In genomic region chr10:13966830-13967450, GRCm38 (mm10) we compare ENCODE assay signal across 9 mouse cellular contexts. TPM values are rescaled to one million over a fixed set of nuclear protein-coding genes. Genes with fewer than 3 reads are reported as not detected.
DNase-seq lines count a peak whose midpoint lies in the region; ATAC-seq lines count a peak whose summit lies in the region.
"Had no signal": no experiment of that assay in that cellular context is flagged by ENCODE, and none has a peak within 500 bp of the region (broad histone marks: within the 10 kb centered on the region; RNA-seq: fewer than 3 reads in every experiment).

No protein-coding gene starts in this region.

- intact Hi-C loops in left cerebral cortex, postnatal 4 days (cut with DNase I): loop anchor here (5.0 to 10.0 kb wide), 5 partner anchors 232 to 425 kb away; no protein-coding TSS in a partner anchor

- peak overlapping the region; percentile 97 for H3K27ac ChIP-seq in intestine, embryonic 16.5 days (ENCODE audit: low read length)
- peak overlapping the region; percentile 99 for H3K27ac ChIP-seq in midbrain, embryonic 13.5 days

- no peaks in the 10 kb centered on the region for H3K36me3 ChIP-seq in erythroblast, embryonic 14.5 days (ENCODE audit: control insufficient read depth)
- H3K36me3 ChIP-seq in intestine, embryonic 16.5 days (ENCODE audit: control insufficient read depth, insufficient read depth, low read length): no peaks in the 10 kb centered on the region
- no peaks in the 10 kb centered on the region for H3K36me3 ChIP-seq in midbrain, embryonic 13.5 days

- peak overlapping the region; percentile 83 for H3K9ac ChIP-seq in intestine, embryonic 16.5 days (ENCODE audit: low read depth, low read length)
- peak overlapping the region; percentile 93 for H3K9ac ChIP-seq in midbrain, embryonic 13.5 days (replicated peaks)

- WGBS in intestine, embryonic 16.5 days: 1% methylated on average over 54 of the region's 66 CpGs
- WGBS in midbrain, embryonic 13.5 days: under 1% methylated on average over 37 of the region's 66 CpGs

- H3K4me1 ChIP-seq in erythroblast, embryonic 14.5 days (ENCODE audit: control insufficient read depth): peaks cover 7% of the 10 kb centered on the region
- peaks cover 8% of the 10 kb centered on the region for H3K4me1 ChIP-seq in intestine, embryonic 16.5 days (ENCODE audit: control insufficient read depth, insufficient read depth, low read length)
- peaks cover 15% of the 10 kb centered on the region; the same call in 1 of the 2 replicates for H3K4me1 ChIP-seq in midbrain, embryonic 13.5 days (replicated peaks)

- H3K27me3 ChIP-seq in erythroblast, embryonic 14.5 days (ENCODE audit: control insufficient read depth): peaks cover 81% of the 10 kb centered on the region
- no peaks in the 10 kb centered on the region for H3K27me3 ChIP-seq in intestine, embryonic 16.5 days (replicated peaks; ENCODE audit: control insufficient read depth, insufficient read depth, low read length)
- peaks cover 14% of the 10 kb centered on the region for H3K27me3 ChIP-seq in midbrain, embryonic 13.5 days

- H3K4me2 ChIP-seq in intestine, embryonic 16.5 days (ENCODE audit: low read depth, low read length): peak overlapping the region; percentile 83
- peak overlapping the region; percentile 96 for H3K4me2 ChIP-seq in midbrain, embryonic 13.5 days (replicated peaks)

- no peaks in the 10 kb centered on the region; the same call in 1 of the 2 replicates for H3K9me3 ChIP-seq in erythroblast, embryonic 14.5 days (ENCODE audit: control insufficient read depth, low read length)
- H3K9me3 ChIP-seq in intestine, embryonic 16.5 days (ENCODE audit: control insufficient read depth, low read length): no peaks in the 10 kb centered on the region
- H3K9me3 ChIP-seq in midbrain, embryonic 13.5 days: no peaks in the 10 kb centered on the region

- peak overlapping the region; percentile 52 for H3K4me3 ChIP-seq in erythroblast, embryonic 14.5 days (replicated peaks)
- H3K4me3 ChIP-seq in intestine, embryonic 16.5 days (ENCODE audit: low read length): peak overlapping the region; percentile 84
- peak overlapping the region; percentile 84 for H3K4me3 ChIP-seq in midbrain, embryonic 13.5 days (replicated peaks)

- peak; percentile 40 to 66 for DNase-seq in cerebellum, postnatal 4 days (ENCODE audit: low spot score in 2 of 2)
- DNase-seq in gastrocnemius, postnatal 4 days (ENCODE audit: low spot score in 2 of 2): peak; percentile 53 to 74
- peak; percentile 76 for DNase-seq in left cerebral cortex, postnatal 4 days
- DNase-seq in spleen, postnatal 4 days (ENCODE audit: low spot score in 2 of 2): peak; percentile 50 to 72

- ATAC-seq in erythroblast, adult 5-6 weeks (replicated peaks; ENCODE audit: low FRiP score, poor library complexity, severe bottlenecking): no peak
- peak; percentile 43 for ATAC-seq in intestine, embryonic 16.5 days
- ATAC-seq in midbrain, embryonic 13.5 days: peak; percentile 59

RNA-seq across cellular contexts. Expression of gene Hivep2, which starts 1.1 kb away (rescaled TPM):
- under 0.01 TPM in 1 of 2 replicates, not detected in the other for polyA plus RNA-seq in erythroblast, embryonic 14.5 days (2012)
- 0.21 TPM in 1 of 2 replicates, not detected in the other for total RNA-seq in erythroblast, adult 5-6 weeks (2015; ENCODE audit: low replicate concordance)
- total RNA-seq in erythroblast, adult 5-6 weeks (2017; ENCODE audit: low replicate concordance): 0.51 and 0.56 TPM in 2 replicates
- 10 to 100 TPM; 58.4 to 64.3 TPM for total RNA-seq in gastrocnemius, postnatal 4 days (2021)
- 3.4 and 3.6 TPM in 2 replicates for polyA plus RNA-seq in intestine, embryonic 16.5 days (2015; fragmentation: Nextera tagmentation; extraction: Ambion mirVana)
- 100 to 1,000 TPM; 193 to 194 TPM for total RNA-seq in left cerebral cortex, postnatal 4 days (2021)
- polyA plus RNA-seq in midbrain, embryonic 13.5 days (2015; fragmentation: Nextera tagmentation; extraction: Ambion mirVana): 6.3 TPM in 2 replicates
- total RNA-seq: MEL had no signal

Comparison
In these comparisons a context has a peak if more than half of its experiments do, and no peak if none do; other contexts are left out.
1. RNA of gene Hivep2, which starts 1.1 kb away (total RNA-seq): 193 to 194 TPM in left cerebral cortex, postnatal 4 days and 58.4 to 64.3 TPM in gastrocnemius, postnatal 4 days; 0.21 to 0.56 TPM in erythroblast, adult 5-6 weeks; every median in the first group is over 10 times any median in the second.
2. Peak in every context shown above with its lines, with median percentiles within 50 percentile points of each other: H3K4me3 ChIP-seq and DNase-seq.